Mouse (Mus musculus): ENCODE results near the gene Jph4. TPM values are rescaled to one million over a fixed set of nuclear protein-coding genes. Genes with fewer than 3 reads are reported as not detected.

Jph4 gene
- total and polyA plus RNA-seq, 3 experiments = not detected

GRCm38 (mm10) chr14:55098067-55098466 is 18.7 kb downstream of the Jph4 start (continued):
- TF ChIP-seq JUND (IDR thresholded peaks at IDR 0.05; ENCODE audit: low read depth, low read length) (no peak), POLR2AphosphoS2 (IDR thresholded peaks at IDR 0.05; ENCODE audit: low read length) (no peak), MAX (IDR thresholded peaks at IDR 0.05; ENCODE audit: low read length) (no peak), BHLHE40 (IDR thresholded peaks at IDR 0.05; ENCODE audit: borderline replicate concordance, low read depth, low read length) (no peak), SIN3A (IDR thresholded peaks at IDR 0.05; ENCODE audit: low read length) (peak; percentile 26; the same call in 1 of the 2 replicates), GATA1 (IDR thresholded peaks at IDR 0.05; ENCODE audit: low read depth, low read length) (no peak), RAD21 (IDR thresholded peaks at IDR 0.05; ENCODE audit: low read depth, low read length) (peak; percentile 66), MXI1 (IDR thresholded peaks at IDR 0.05; ENCODE audit: low read depth, low read length) (no peak), NRF1 (IDR thresholded peaks at IDR 0.05; ENCODE audit: insufficient read depth, low read depth, low read length, poor library complexity, severe bottlenecking) (no peak), ZC3H11A (IDR thresholded peaks at IDR 0.05; ENCODE audit: low read depth, low read length) (peak; percentile 30; the same call in 1 of the 2 replicates), SMC3 (IDR thresholded peaks at IDR 0.05; ENCODE audit: low read depth, low read length) (peak; percentile 55), MAFK (IDR thresholded peaks at IDR 0.05; ENCODE audit: borderline replicate concordance, low read depth, low read length) (no peak), ELF1 (IDR thresholded peaks at IDR 0.05; ENCODE audit: low read depth, low read length) (no peak), TCF12 (IDR thresholded peaks at IDR 0.05; ENCODE audit: low read depth, low read length) (no peak), E2F4 (IDR thresholded peaks at IDR 0.05; ENCODE audit: borderline replicate concordance, low read depth, low read length) (no peak), HCFC1 (IDR thresholded peaks at IDR 0.05; ENCODE audit: low read depth, low read length) (0 out of 2 replicates have a peak, but pooled peaks have one; percentile 22), USF1 (IDR thresholded peaks at IDR 0.05; ENCODE audit: low read depth, low read length) (no peak), MEF2A (IDR thresholded peaks at IDR 0.05; ENCODE audit: extremely low read depth, insufficient replicate concordance, low read depth, low read length, poor library complexity, severe bottlenecking) (no peak), MAZ (IDR thresholded peaks at IDR 0.05; ENCODE audit: low read depth, low read length) (0 out of 2 replicates have a peak, but pooled peaks have one; percentile 21), GABPA (IDR thresholded peaks at IDR 0.05; ENCODE audit: low read depth, low read length) (no peak)

GRCm38 (mm10) chr14:55097646-55098045 is 19.1 kb downstream of the Jph4 start:
- Histone ChIP-seq H3K4me1 (ENCODE audit: control insufficient read depth in 1 of 2, insufficient read depth in 2 of 2, low read length in 2 of 2) (peaks cover 0 to 7% of the 10 kb centered on the region in 2 experiments; a peak in 3 of 4 replicates), H3K27me3 (ENCODE audit: control insufficient read depth in 1 of 2, insufficient read depth in 2 of 2, low read length in 2 of 2) (no peaks in the 10 kb centered on the region), H3K9me3 (replicated peaks; ENCODE audit: insufficient read depth, low read length) (no peaks in the 10 kb centered on the region), H3K4me3 (ENCODE audit: control insufficient read depth in 1 of 2, insufficient read depth in 1 of 2, low read depth in 2 of 2, low read length in 2 of 2) (no peak overlapping the region), H3K27ac (ENCODE audit: control insufficient read depth, low read depth, low read length) (no peak overlapping the region), H3K79me2 (ENCODE audit: control insufficient read depth, insufficient read depth, low read length, poor library complexity) (peaks cover 7% of the 10 kb centered on the region), H3K9ac (ENCODE audit: control insufficient read depth, low read depth, low read length, poor library complexity, severe bottlenecking) (no peak overlapping the region), H3K36me3 (ENCODE audit: control insufficient read depth in 1 of 2, insufficient read depth in 2 of 2, low read length in 2 of 2) (no peaks in the 10 kb centered on the region; a peak in 1 of 4 replicates)
- DNase-seq (ENCODE audit: low read depth, low spot score) = no peak
- no peak for TF ChIP-seq HCFC1 (IDR thresholded peaks at IDR 0.05; ENCODE audit: low read depth, low read length)
- TF ChIP-seq TBP (IDR thresholded peaks at IDR 0.05; ENCODE audit: low read depth, low read length) = no peak
- TF ChIP-seq UBTF (IDR thresholded peaks at IDR 0.05; ENCODE audit: borderline replicate concordance, insufficient read depth, low read depth, low read length) = no peak
- TF ChIP-seq EP300 (IDR thresholded peaks at IDR 0.05; ENCODE audit: low read depth in 1 of 2, low read length in 2 of 2) = no peak
- TF ChIP-seq TCF12 (IDR thresholded peaks at IDR 0.05; ENCODE audit: low read depth, low read length) = no peak
- TF ChIP-seq MYC (IDR thresholded peaks at IDR 0.05; ENCODE audit: low read depth, low read length) = no peak
- no peak for TF ChIP-seq KAT2A (conservative IDR thresholded peaks at IDR 0.05; ENCODE audit: low read depth, low read length)
- no peak for TF ChIP-seq E2F4 (IDR thresholded peaks at IDR 0.05; ENCODE audit: borderline replicate concordance, low read depth, low read length)
- TF ChIP-seq POLR2A (IDR thresholded peaks at IDR 0.05; ENCODE audit: control insufficient read depth in 1 of 2, insufficient read depth in 1 of 2, low read depth in 1 of 2, low read length in 2 of 2, poor library complexity in 1 of 2) = no peak
- no peak for TF ChIP-seq ZNF384 (IDR thresholded peaks at IDR 0.05; ENCODE audit: low read depth, low read length)
- no peak for TF ChIP-seq ZC3H11A (IDR thresholded peaks at IDR 0.05; ENCODE audit: low read depth, low read length)
- no peak for TF ChIP-seq MAX (IDR thresholded peaks at IDR 0.05; ENCODE audit: low read length)
- no peak for TF ChIP-seq POLR2AphosphoS2 (IDR thresholded peaks at IDR 0.05; ENCODE audit: low read length)
- TF ChIP-seq ZMIZ1 (IDR thresholded peaks at IDR 0.05; ENCODE audit: low read depth, low read length) = no peak
- TF ChIP-seq CTCF (IDR thresholded peaks at IDR 0.05 in 2 of 3, conservative IDR thresholded peaks at IDR 0.05 in 1 of 3; ENCODE audit: control insufficient read depth in 1 of 3, insufficient read depth in 1 of 3, low read depth in 2 of 3, low read length in 3 of 3, poor library complexity in 1 of 3, severe bottlenecking in 1 of 3) = no peak
- TF ChIP-seq RCOR1 (IDR thresholded peaks at IDR 0.05; ENCODE audit: low read depth, low read length) = no peak
- no peak for TF ChIP-seq CHD1 (IDR thresholded peaks at IDR 0.05; ENCODE audit: low read depth, low read length)
- TF ChIP-seq MEF2A (IDR thresholded peaks at IDR 0.05; ENCODE audit: extremely low read depth, insufficient replicate concordance, low read depth, low read length, poor library complexity, severe bottlenecking) = no peak

Data from MEL (cell line).